Mouse (Mus musculus) right cerebral cortex, adult 2 months (tissue): ENCODE results near the gene Olfr1107.

Source experiments
- DNase-seq, 2 experiments: peaks; one replicate each; pipeline ENCODE4 v3.0.0; 2021 to 2022; ENCODE audit warnings: low spot score in 2 of 2

Gene Olfr1107

DNA sequence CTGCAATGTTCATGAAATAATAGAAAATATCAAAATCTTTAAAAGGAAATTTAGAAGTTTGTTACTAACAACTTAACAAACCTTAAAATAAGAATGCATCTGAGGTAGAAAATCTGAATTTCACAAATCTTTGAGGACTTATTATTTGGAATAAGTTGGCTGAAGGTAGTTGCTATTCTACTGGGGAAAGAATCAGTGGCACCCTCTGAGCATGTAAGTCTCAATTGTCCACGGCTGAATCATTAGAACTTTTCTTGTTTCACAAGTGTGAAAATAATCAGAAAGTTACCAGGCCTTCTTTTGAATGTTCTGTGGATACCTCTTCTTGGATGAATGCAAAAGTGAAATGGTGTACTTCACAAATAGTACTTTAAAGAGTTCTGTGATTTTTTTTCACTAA lies at the start of gene Olfr1107:
Gene Olfr1107 (minus strand): TSS at position 101 of the 400 bp plus-strand sequence.
- no peak for DNase-seq

DNA sequence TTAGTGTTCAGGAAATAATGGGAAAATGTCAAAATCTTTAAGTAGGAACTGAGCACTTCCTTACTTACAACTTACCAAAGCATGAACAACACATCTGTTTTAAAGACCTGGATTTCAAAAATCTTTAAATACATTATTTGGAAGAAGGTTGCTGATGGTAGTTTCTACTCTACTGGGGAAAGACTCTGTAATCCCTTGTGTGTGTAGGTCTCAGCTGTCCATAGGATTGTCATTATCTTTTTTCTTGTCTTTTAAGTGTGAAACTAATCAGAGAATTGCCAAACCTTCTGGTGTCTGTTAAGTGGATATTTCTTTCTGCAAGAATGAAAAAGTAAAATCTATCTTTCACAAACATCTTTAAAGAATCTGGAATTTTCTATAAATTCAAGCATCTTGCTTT lies 38.9 kb upstream of the Olfr1107 start, which contains the start of gene Olfr259:
Gene Olfr259 (minus strand): TSS at position 101 of the 400 bp plus-strand sequence.
- no peak for DNase-seq

DNA sequence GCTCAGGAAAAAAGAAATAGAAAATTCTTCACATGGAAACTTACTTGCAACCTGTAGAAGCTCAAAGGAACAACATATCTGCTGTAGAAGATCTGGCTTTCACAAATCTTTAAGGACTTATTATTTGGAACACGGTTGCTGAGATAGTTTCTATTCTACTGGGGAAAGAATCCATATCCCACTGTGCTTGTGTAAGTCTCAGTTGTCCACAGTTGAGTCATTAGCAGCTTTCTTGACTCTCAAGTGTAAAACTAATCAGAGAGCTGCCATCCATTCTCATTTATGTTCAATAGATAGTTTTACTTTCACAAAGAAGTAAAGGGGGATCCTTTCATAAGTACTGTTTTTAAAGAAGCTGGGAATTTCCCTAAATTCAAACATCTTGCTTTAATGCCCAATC lies 20.3 kb upstream of the Olfr1107 start, which contains the start of gene Olfr1109:
Gene Olfr1109 (minus strand): TSS at position 101 of the 400 bp plus-strand sequence.
- no peak for DNase-seq

DNA sequence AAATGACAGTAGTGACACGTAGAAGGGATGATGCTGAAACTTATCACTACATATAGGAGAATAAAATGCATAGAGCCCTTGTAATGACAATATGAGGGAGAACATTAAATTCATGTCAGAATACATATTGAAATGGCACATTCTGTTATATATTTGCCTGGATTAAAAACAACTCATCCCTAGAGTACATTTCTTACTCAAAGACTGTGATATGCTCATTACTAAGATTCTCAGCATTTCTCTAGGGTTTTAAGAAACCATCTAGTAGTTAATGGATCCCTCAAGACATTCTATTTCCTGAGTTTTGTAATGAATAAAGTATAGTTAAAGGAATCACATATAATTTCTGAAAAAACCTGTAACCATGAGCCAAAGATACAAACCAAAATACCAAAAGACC lies 23.4 kb downstream of the Olfr1107 start, which contains the start of gene Olfr1106:
Gene Olfr1106 (minus strand): TSS at position 101 of the 400 bp plus-strand sequence.
- no peak for DNase-seq

DNA sequence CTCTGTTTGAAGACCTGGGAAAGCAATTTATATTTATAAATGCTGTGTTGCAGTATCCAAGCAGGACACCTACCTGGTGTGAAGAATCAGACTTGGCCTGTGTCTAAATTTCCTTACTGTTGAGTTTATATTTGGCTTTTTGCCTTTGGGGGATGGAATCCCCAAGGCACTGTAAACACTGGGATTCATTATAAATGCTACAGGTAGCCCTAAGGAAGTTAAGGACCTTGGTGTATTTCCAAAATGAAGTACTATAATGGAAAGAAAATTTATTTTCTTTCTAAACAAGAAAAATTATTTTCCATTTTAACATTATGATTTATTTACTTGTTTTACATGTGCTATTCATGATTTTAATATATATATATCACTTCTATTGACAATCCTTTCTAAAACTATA lies 39.2 kb downstream of the Olfr1107 start, which contains the start of gene Olfr1105:
Gene Olfr1105 (minus strand): TSS at position 101 of the 400 bp plus-strand sequence.
- no peak for DNase-seq

DNA sequence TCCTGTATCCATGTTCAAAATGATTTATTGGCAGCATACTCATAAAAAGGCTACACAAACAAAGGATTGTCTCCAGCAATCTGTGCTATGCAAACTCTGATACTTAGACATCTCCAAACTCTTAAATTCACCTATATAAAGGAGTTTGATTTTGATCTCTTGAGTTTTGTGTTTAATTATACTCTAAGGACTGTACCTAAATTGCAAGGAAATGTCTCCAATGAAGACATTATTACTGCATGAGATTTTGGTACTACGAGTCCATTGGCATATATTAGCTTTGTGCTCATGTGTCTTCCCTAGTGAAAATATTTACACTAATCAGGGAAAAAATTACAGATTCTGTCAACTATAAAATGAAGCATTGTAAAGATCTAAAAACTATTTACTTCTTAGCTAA lies 48.6 kb downstream of the Olfr1107 start, which contains the start of gene Olfr1104:
Gene Olfr1104 (minus strand): TSS at position 101 of the 400 bp plus-strand sequence.
- no peak for DNase-seq
